14 mouse cellular contexts compared by ENCODE assay signal in genomic region chr6:119051721-119052120, GRCm38 (mm10).
DNase-seq lines count a peak whose midpoint lies in the region; ATAC-seq and TF ChIP-seq lines count a peak whose summit lies in the region.
"Had no signal": no experiment of that assay in that cellular context is flagged by ENCODE, and none has a peak within 500 bp of the region (broad histone marks: within the 10 kb centered on the region; RNA-seq: fewer than 3 reads in every experiment).

No protein-coding gene starts in this region.

- H3K9ac ChIP-seq in lung, postnatal 0 days (replicated peaks; ENCODE audit: low read depth): no peak overlapping the region; the same call in 1 of the 2 replicates
- H3K9ac ChIP-seq in forebrain, embryonic 12.5 days: no peak overlapping the region
- H3K9ac ChIP-seq: forebrain, embryonic 13.5 days; limb, embryonic 13.5 days; liver, postnatal 0 days had no signal

- H3K4me2 ChIP-seq in lung, postnatal 0 days (replicated peaks; ENCODE audit: low read depth, low read length): peak overlapping the region; percentile 38; the same call in 1 of the 2 replicates
- H3K4me2 ChIP-seq in forebrain, embryonic 12.5 days: no peak overlapping the region
- H3K4me2 ChIP-seq: forebrain, embryonic 13.5 days; limb, embryonic 13.5 days had no signal

- peak; percentile 26 for DNase-seq in gastrocnemius, postnatal 25 days
- no peak for DNase-seq in gastrocnemius, adult 8-10 months (ENCODE audit: low spot score in 2 of 2)
- DNase-seq in urinary bladder, postnatal 25 days (ENCODE audit: low spot score): peak; percentile 31
- no peak for DNase-seq in urinary bladder, postnatal 10 days (ENCODE audit: low spot score)
- DNase-seq in lung, postnatal 0 days (ENCODE audit: low spot score): peak; percentile 86
- no peak for DNase-seq in cerebellum, postnatal 10 days
- DNase-seq in kidney, adult 18-20 months: no peak
- DNase-seq: cerebellum, adult 18-20 months; gastrocnemius, postnatal 36 days; liver, postnatal 0 days; midbrain, embryonic 14.5 days had no signal

- 12% methylated on average over 2 of the region's 2 CpGs for WGBS in lung, postnatal 0 days
- WGBS in forebrain, embryonic 12.5 days: 87% methylated on average over 2 of the region's 2 CpGs

- no peak overlapping the region for H3K4me3 ChIP-seq in lung, postnatal 0 days (ENCODE audit: low read depth, low read length)
- no peak overlapping the region for H3K4me3 ChIP-seq in forebrain, embryonic 12.5 days (replicated peaks)
- H3K4me3 ChIP-seq: forebrain, embryonic 13.5 days; limb, embryonic 13.5 days had no signal

- no peak for TF ChIP-seq EP300 in lung, postnatal 0 days (IDR thresholded peaks at IDR 0.05)

- H3K36me3 ChIP-seq in lung, postnatal 0 days (ENCODE audit: insufficient read depth, low read length): no peaks in the 10 kb centered on the region
- H3K36me3 ChIP-seq in forebrain, embryonic 12.5 days (replicated peaks): no peaks in the 10 kb centered on the region

- H3K27me3 ChIP-seq in lung, postnatal 0 days (replicated peaks; ENCODE audit: insufficient read depth, low read length): no peaks in the 10 kb centered on the region
- no peaks in the 10 kb centered on the region for H3K27me3 ChIP-seq in forebrain, embryonic 12.5 days
- H3K27me3 ChIP-seq: forebrain, embryonic 13.5 days; limb, embryonic 13.5 days had no signal

- peaks cover 13% of the 10 kb centered on the region; the same call in 1 of the 2 replicates for H3K4me1 ChIP-seq in lung, postnatal 0 days (ENCODE audit: insufficient read depth, low read depth, low read length)
- H3K4me1 ChIP-seq in forebrain, embryonic 12.5 days: peaks cover 6% of the 10 kb centered on the region; the same call in 1 of the 2 replicates
- H3K4me1 ChIP-seq: forebrain, embryonic 13.5 days had no signal

- no peak for TF ChIP-seq CTCF in lung, postnatal 0 days (IDR thresholded peaks at IDR 0.05)

- H3K9me3 ChIP-seq in lung, postnatal 0 days (ENCODE audit: low read length): no peaks in the 10 kb centered on the region
- no peaks in the 10 kb centered on the region for H3K9me3 ChIP-seq in forebrain, embryonic 12.5 days
- H3K9me3 ChIP-seq: forebrain, embryonic 13.5 days; limb, embryonic 13.5 days had no signal

- peak; percentile 78 for ATAC-seq in lung, postnatal 0 days
- no peak for ATAC-seq in forebrain, embryonic 12.5 days (ENCODE audit: low FRiP score)
- ATAC-seq: forebrain, embryonic 13.5 days; liver, postnatal 0 days had no signal

- peak overlapping the region; percentile 79 for H3K27ac ChIP-seq in lung, postnatal 0 days (ENCODE audit: low read length)
- no peak overlapping the region for H3K27ac ChIP-seq in forebrain, embryonic 12.5 days
- H3K27ac ChIP-seq: forebrain, embryonic 13.5 days had no signal

Comparison
In these comparisons a context has a peak if more than half of its experiments do, and no peak if none do; other contexts are left out.
1. DNase-seq: peak in gastrocnemius, postnatal 25 days (single experiment), urinary bladder, postnatal 25 days (single experiment) and lung, postnatal 0 days (single experiment); none in gastrocnemius, adult 8-10 months (0 of 2), urinary bladder, postnatal 10 days (single experiment), cerebellum, postnatal 10 days (0 of 2) and kidney, adult 18-20 months (single experiment).